Mouse (Mus musculus) heart, postnatal 4 days (tissue): ENCODE measurements at regions not wholly inside any gene's neighbourhood (a gene's known extent, or its start where the extent isn't known, plus 50 kb on each side); places are given as distances from the start of the nearest gene placed in this dataset.

Experiments
- DNase-seq: peaks from one replicate; pipeline ENCODE4 v3.0.0; 2021

GRCm38 (mm10) chr1:108797053-108797801 lies 1185.0 kb upstream of the Cdh7 start:
- DNase-seq: no peak

- no peak for DNase-seq
These were observed 1182.1 kb upstream of the Cdh7 start for GRCm38 (mm10) chr1:108800101-108800500.

GRCm38 (mm10) chr1:108827238-108827637 lies 1155.0 kb upstream of the Cdh7 start:
- peak; percentile 5 for DNase-seq
